Mouse (Mus musculus) heart, embryonic 14.5 days (tissue): ENCODE data around the gene Ssx9. TPM values are rescaled to one million over a fixed set of nuclear protein-coding genes. Genes with fewer than 3 reads are reported as not detected.
"Not testable (repeated sequence)": the region's sequence is repeated elsewhere in the genome, so short reads cannot be mapped to it uniquely, and the experiment has no call there.

ENCODE experiments used
- ATAC-seq: fragments of 200-750 bp; cut with Nextera tagmentation; 2 replicates; pipeline ENCODE4 v1.8.0; 2017; ENCODE audit warnings: low read depth, moderate TSS enrichment; ENCODE audit not compliant: insufficient number of reproducible peaks, insufficient read depth, low FRiP score
- H3K27ac ChIP-seq, 2 experiments: fragments of 200-500 bp in 1 of 2; fragments of 300-500 bp in 1 of 2; sonication (generic) in 1 of 2; replicated peaks in 1 of 2; 2 replicates each; pipeline ENCODE4 v1.5.1; 2012 to 2014; ENCODE audit warnings: low read depth in 2 of 2, low read length in 2 of 2, control low read depth in 1 of 2, mild to moderate bottlenecking in 1 of 2, mixed read lengths in 1 of 2; ENCODE audit not compliant: control insufficient read depth in 1 of 2, insufficient read depth in 1 of 2
- H3K27me3 ChIP-seq: fragments of 300-500 bp; sonication (generic); 2 replicates; pipeline ENCODE4 v1.6.1; 2014; ENCODE audit warnings: mild to moderate bottlenecking, low read length, control low read depth; ENCODE audit not compliant: control insufficient read depth, insufficient read depth
- H3K36me3 ChIP-seq: fragments of 300-500 bp; sonication (generic); 2 replicates; pipeline ENCODE4 v1.6.1; 2014; ENCODE audit warnings: mild to moderate bottlenecking, control low read depth, low read length, mixed read lengths; ENCODE audit not compliant: control insufficient read depth, insufficient read depth
- H3K4me1 ChIP-seq, 2 experiments: fragments of 200-500 bp in 1 of 2; fragments of 300-500 bp in 1 of 2; sonication (generic) in 1 of 2; 2 replicates each; pipeline ENCODE4 v1.6.1; 2012 to 2014; ENCODE audit warnings: low read length in 2 of 2, control low read depth in 1 of 2, mixed read lengths in 1 of 2; ENCODE audit not compliant: control insufficient read depth in 2 of 2, insufficient read depth in 2 of 2
- H3K4me2 ChIP-seq: fragments of 300-500 bp; sonication (generic); 2 replicates; pipeline ENCODE4 v1.6.1; 2014; ENCODE audit warnings: mild to moderate bottlenecking, low read length
- H3K4me3 ChIP-seq, 2 experiments: fragments of 200-500 bp in 1 of 2; fragments of 300-500 bp in 1 of 2; sonication (generic) in 1 of 2; 2 replicates each; pipeline ENCODE4 v1.5.1; 2012 to 2014; ENCODE audit warnings: low read length in 2 of 2, mild to moderate bottlenecking in 2 of 2, control low read depth in 1 of 2, low read depth in 1 of 2, moderate library complexity in 1 of 2; ENCODE audit not compliant: control insufficient read depth in 1 of 2, insufficient read depth in 1 of 2
- H3K9ac ChIP-seq: fragments of 300-500 bp; sonication (generic); 2 replicates; pipeline ENCODE4 v1.6.1; 2014; ENCODE audit warnings: mild to moderate bottlenecking, low read length
- H3K9me3 ChIP-seq: fragments of 300-500 bp; sonication (generic); 2 replicates; pipeline ENCODE4 v1.6.1; 2016; ENCODE audit warnings: low read length, control low read depth; ENCODE audit not compliant: control insufficient read depth
- WGBS: fragments of 180-500 bp; shearing (Covaris S2); extraction: QIAGEN DNeasy Blood & Tissue Kit; methylation state at CpG from one replicate; pipeline ENCODE4 v1.1.7; 2014; 5-methylcytosine and 5-hydroxymethylcytosine counted together
- polyA plus RNA-seq: library from polyadenylated mRNA; unstranded; fragments of >200 nt; fragmentation: Nextera tagmentation; extraction: Ambion mirVana; gene quantifications from 2 replicates; pipeline ENCODE4 v1.2.1, GENCODE M21; 2014

Ssx9 gene
- polyA plus RNA-seq, result not detected in 2 replicates

DNA sequence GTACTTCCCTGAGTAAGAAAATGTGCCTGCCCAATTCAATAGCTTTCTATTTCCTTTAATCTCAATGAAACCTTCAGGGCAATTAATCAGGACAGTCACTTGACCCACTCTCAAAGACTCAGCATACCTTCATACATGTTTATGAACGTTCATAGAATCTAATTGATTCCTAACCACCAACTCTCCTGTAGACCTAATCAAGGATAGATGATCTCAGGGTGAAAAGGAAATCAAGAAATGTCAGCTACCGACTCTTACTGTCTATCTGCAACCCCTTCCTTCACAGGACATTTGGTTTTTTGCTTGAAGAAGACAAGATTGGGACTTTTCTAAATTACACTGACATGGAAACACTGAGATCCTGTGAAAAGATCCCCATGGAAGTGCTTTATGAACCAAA lies at the start of gene Ssx9:
Ssx9 (plus strand) TSS at position 301 of the 400 bp plus-strand sequence.
- not testable (repeated sequence) for H3K9ac ChIP-seq, H3K27me3 ChIP-seq, H3K4me1 ChIP-seq, H3K4me2 ChIP-seq, H3K4me3 ChIP-seq, H3K9me3 ChIP-seq, H3K36me3 ChIP-seq, H3K27ac ChIP-seq, ATAC-seq
- WGBS, result 40% methylated on average over 2 of the region's 2 CpGs

DNA sequence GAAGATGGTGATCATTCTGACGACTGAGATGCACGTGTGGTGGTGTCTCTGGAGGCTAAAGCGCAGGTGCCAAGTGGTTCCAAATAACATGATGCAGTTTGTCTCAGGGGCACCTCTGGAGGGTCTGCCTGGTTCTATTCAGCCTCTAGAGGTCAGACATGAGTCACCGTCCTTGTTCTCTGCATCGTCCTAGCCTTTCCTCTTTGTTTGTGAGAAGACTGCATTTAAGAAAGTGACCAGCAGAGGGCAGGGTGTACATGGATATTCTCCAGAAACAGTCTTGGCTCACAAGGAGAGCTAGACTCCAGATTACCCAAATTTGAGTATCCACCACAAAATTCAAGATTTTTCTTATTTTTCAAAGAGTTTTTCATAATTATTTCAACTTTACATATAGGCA lies 15.3 kb upstream of the Ssx9 start:
- 51% methylated on average over 5 of the region's 5 CpGs for WGBS
- no peak overlapping the region for H3K4me3 ChIP-seq

DNA sequence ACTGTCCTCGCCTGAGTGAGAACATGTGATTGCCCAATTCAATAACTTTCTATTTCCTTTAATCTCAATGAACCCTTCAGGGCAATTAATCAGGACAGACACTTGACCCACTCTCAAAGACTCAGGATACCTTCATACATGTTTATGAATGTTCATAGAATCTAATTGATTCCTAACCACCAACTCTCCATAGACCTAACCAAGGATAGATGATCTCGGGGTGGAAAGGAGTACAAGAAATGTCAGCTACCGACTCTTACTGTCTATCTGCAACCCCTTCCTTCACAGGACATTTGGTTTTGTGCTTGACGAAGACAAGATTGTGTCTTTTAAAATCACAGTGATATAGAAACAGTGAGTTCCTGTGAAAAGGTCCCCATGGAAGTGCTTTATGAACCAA lies 55.2 kb downstream of the Ssx9 start, which contains the start of gene Ssxb5:
Ssxb5 (plus strand) TSS at position 301 of the 400 bp plus-strand sequence.
- H3K4me2 ChIP-seq, H3K4me3 ChIP-seq, H3K9me3 ChIP-seq, H3K4me1 ChIP-seq, ATAC-seq, H3K36me3 ChIP-seq, H3K27ac ChIP-seq, H3K9ac ChIP-seq, H3K27me3 ChIP-seq: not testable (repeated sequence)
- 65% methylated on average over 4 of the region's 4 CpGs for WGBS

More for the DNA sequence above, 15.3 kb upstream of the Ssx9 start:
- no peak for ATAC-seq
- Histone ChIP-seq H3K4me2 (no peak overlapping the region), H3K27me3 (no peaks in the 10 kb centered on the region), H3K9me3 (no peaks in the 10 kb centered on the region), H3K27ac (no peak overlapping the region), H3K9ac (no peak overlapping the region), H3K36me3 (no peaks in the 10 kb centered on the region), H3K4me1 (no peaks in the 10 kb centered on the region)

Other genes starting within 250 kb of the Ssx9 start
- not detected in 2 replicates for gene Gm14459, start 223.5 kb upstream of the Ssx9 start, polyA plus RNA-seq
- gene Ssxb6, start 200.2 kb upstream of the Ssx9 start, polyA plus RNA-seq, result not detected in 2 replicates
- not detected in 2 replicates for gene Ssxb3, start 156.6 kb upstream of the Ssx9 start, polyA plus RNA-seq
- not detected in 2 replicates for gene Ssxb8, start 57.6 kb upstream of the Ssx9 start, polyA plus RNA-seq
- gene Ssxb5, start 55.3 kb downstream of the Ssx9 start, polyA plus RNA-seq, result not detected in 2 replicates
- gene Gm6592, start 95.6 kb downstream of the Ssx9 start, polyA plus RNA-seq, result not detected in 2 replicates
- gene Gm5751, start 125.8 kb downstream of the Ssx9 start, polyA plus RNA-seq, result not detected in 2 replicates
- gene B630019K06Rik, start 143.9 kb downstream of the Ssx9 start, polyA plus RNA-seq, result 1.7 and 2.3 TPM in 2 replicates
- gene Fthl17b, start 214.5 kb downstream of the Ssx9 start, polyA plus RNA-seq, result not detected in 2 replicates
- gene Fthl17c, start 228.1 kb downstream of the Ssx9 start, polyA plus RNA-seq, result not detected in 2 replicates
- not detected in 2 replicates for gene Fthl17d, start 238.3 kb downstream of the Ssx9 start, polyA plus RNA-seq